Mouse (Mus musculus) lung, postnatal 0 days (tissue): Measurements from ENCODE around the gene 2310034G01Rik.

Experiments
- CTCF ChIP-seq: IDR thresholded peaks from 2 replicates; pipeline ENCODE4 v1.5.1; 2016; ENCODE audit warnings: antibody characterized with exemption, mild to moderate bottlenecking
- EP300 ChIP-seq: IDR thresholded peaks from 2 replicates; pipeline ENCODE4 v1.6.1; 2016; ENCODE audit warnings: antibody characterized with exemption, mild to moderate bottlenecking, control low read depth

GRCm38 (mm10) chr19:46337719-46338330 is 12.3 kb downstream of the 2310034G01Rik start:
- TF ChIP-seq CTCF (no peak), EP300 (no peak)
